Mouse (Mus musculus) B cell, adult (primary cell): ENCODE results near the gene Vmn1r51. TPM values are rescaled to one million over a fixed set of nuclear protein-coding genes. Genes with fewer than 3 reads are reported as not detected.

Experiments
- total RNA-seq: library from RNA; stranded (reverse); gene quantifications from 4 replicates; pipeline ENCODE4 v1.2.4, GENCODE M21; 2023; ENCODE audit not compliant: inconsistent age

Vmn1r51 gene
- not detected in 4 replicates for total RNA-seq

GRCm38 (mm10) chr6:90122296-90122695 is at the start of gene Vmn1r51:
TSS of gene Vmn1r51 (plus strand) at chr6:90122596.

GRCm38 (mm10) chr6:90078406-90078805 is 44.0 kb upstream of the Vmn1r51 start, which contains the start of gene Vmn1r49:
TSS of gene Vmn1r49 (minus strand) at chr6:90078506.

GRCm38 (mm10) chr6:90101130-90101529 is 21.3 kb upstream of the Vmn1r51 start, which contains the start of gene Vmn1r50:
TSS of gene Vmn1r50 (plus strand) at chr6:90101430.

GRCm38 (mm10) chr6:90174508-90174907 is 52.1 kb downstream of the Vmn1r51 start, which contains the start of gene Vmn1r52:
TSS of gene Vmn1r52 (plus strand) at chr6:90174808.

Other genes with a start within 250 kb of the Vmn1r51 start
- gene Vmn1r42, start 246.2 kb upstream of the Vmn1r51 start, total RNA-seq = not detected in 4 replicates
- gene Vmn1r43, start 246.2 kb upstream of the Vmn1r51 start, total RNA-seq = not detected in 4 replicates
- not detected in 4 replicates for gene Vmn1r44, start 238.9 kb upstream of the Vmn1r51 start, total RNA-seq
- not detected in 4 replicates for gene Vmn1r45, start 182.0 kb upstream of the Vmn1r51 start, total RNA-seq
- not detected in 4 replicates for gene Vmn1r46, start 153.3 kb upstream of the Vmn1r51 start, total RNA-seq
- not detected in 4 replicates for gene Vmn1r47, start 106.4 kb upstream of the Vmn1r51 start, total RNA-seq
- not detected in 4 replicates for gene Vmn1r48, start 85.8 kb upstream of the Vmn1r51 start, total RNA-seq
- not detected in 4 replicates for gene Vmn1r49, start 44.1 kb upstream of the Vmn1r51 start, total RNA-seq
- gene Vmn1r50, start 21.2 kb upstream of the Vmn1r51 start, total RNA-seq = not detected in 4 replicates
- not detected in 4 replicates for gene Vmn1r52, start 52.2 kb downstream of the Vmn1r51 start, total RNA-seq
- not detected in 4 replicates for gene V1ra8, start 80.2 kb downstream of the Vmn1r51 start, total RNA-seq
- gene Vmn1r53, start 101.8 kb downstream of the Vmn1r51 start, total RNA-seq = not detected in 4 replicates
- gene Vmn1r54, start 123.7 kb downstream of the Vmn1r51 start, total RNA-seq = not detected in 4 replicates
- gene BC048671, start 178.6 kb downstream of the Vmn1r51 start, total RNA-seq = not detected in 4 replicates
- not detected in 4 replicates for gene Chst13, start 202.6 kb downstream of the Vmn1r51 start, total RNA-seq
- gene Uroc1, start 210.7 kb downstream of the Vmn1r51 start, total RNA-seq = not detected in 4 replicates
- 26.4 to 31.6 TPM (median 29.4 TPM) in 4 replicates for gene Zxdc, start 246.9 kb downstream of the Vmn1r51 start, total RNA-seq